Mouse (Mus musculus) testis, adult 2 months (tissue): ENCODE measurements around the gene Rock2. TPM values are rescaled to one million over a fixed set of nuclear protein-coding genes. Genes with fewer than 3 reads are reported as not detected.

Source experiments
- H3K27ac ChIP-seq: fragments of 200-500 bp; 2 replicates; pipeline ENCODE4 v1.5.1; 2012; ENCODE audit warnings: low read depth, low read length; ENCODE audit not compliant: control insufficient read depth, insufficient read depth
- H3K27me3 ChIP-seq: fragments of 200-500 bp; 2 replicates; pipeline ENCODE4 v1.6.1; 2012; ENCODE audit warnings: mild to moderate bottlenecking, low read length, moderate library complexity; ENCODE audit not compliant: control insufficient read depth, insufficient read depth
- H3K36me3 ChIP-seq: fragments of 200-500 bp; 2 replicates; pipeline ENCODE4 v1.6.1; 2012; ENCODE audit warnings: mild to moderate bottlenecking, low read length; ENCODE audit not compliant: control insufficient read depth, insufficient read depth
- H3K4me1 ChIP-seq: fragments of 200-500 bp; 2 replicates; pipeline ENCODE4 v1.6.1; 2012; ENCODE audit warnings: low read length; ENCODE audit not compliant: control insufficient read depth, insufficient read depth
- H3K4me3 ChIP-seq: fragments of 200-500 bp; 2 replicates; pipeline ENCODE4 v1.5.1; 2012; ENCODE audit warnings: low read depth, mild to moderate bottlenecking, low read length, moderate library complexity, mixed read lengths; ENCODE audit not compliant: control insufficient read depth
- CTCF ChIP-seq: fragments of 200-500 bp; IDR thresholded peaks from 2 replicates; pipeline ENCODE4 v1.5.1; 2012; ENCODE audit warnings: low read depth, mild to moderate bottlenecking, inconsistent platforms, low read length, moderate library complexity; ENCODE audit not compliant: control insufficient read depth, insufficient read depth, insufficient replicate concordance
- POLR2A ChIP-seq: fragments of 200-500 bp; IDR thresholded peaks from 2 replicates; pipeline ENCODE4 v1.6.1; 2012; ENCODE audit warnings: low read depth, mild to moderate bottlenecking, inconsistent platforms, low read length, moderate library complexity; ENCODE audit not compliant: control insufficient read depth
- polyA plus RNA-seq: library from polyadenylated mRNA; depleted of rRNA; stranded (reverse); fragments of >200 nt; gene quantifications from 2 replicates; pipeline ENCODE4 v1.2.3, GENCODE M21; 2012

Gene Rock2
- polyA plus RNA-seq, 1 experiment = 2.9 TPM

- peaks cover 4% of the 10 kb centered on the region for H3K36me3 ChIP-seq
- no peaks in the 10 kb centered on the region for H3K27me3 ChIP-seq
Observed at GRCm38 (mm10) chr12:16958851-16959250, 64.2 kb downstream of the Rock2 start.

GRCm38 (mm10) chr12:16963354-16963753 lies 68.7 kb downstream of the Rock2 start:
- TF ChIP-seq CTCF (no peak), POLR2A (no peak)

More at GRCm38 (mm10) chr12:16958851-16959250, 64.2 kb downstream of the Rock2 start:
- no peak overlapping the region for H3K4me3 ChIP-seq
- TF ChIP-seq POLR2A (no peak), CTCF (no peak)
- no peaks in the 10 kb centered on the region for H3K4me1 ChIP-seq
- no peak overlapping the region for H3K27ac ChIP-seq

GRCm38 (mm10) chr12:16966811-16967210 lies 72.1 kb downstream of the Rock2 start:
- H3K36me3 ChIP-seq = no peaks in the 10 kb centered on the region; the same call in 1 of the 2 replicates

More at GRCm38 (mm10) chr12:16963354-16963753, 68.7 kb downstream of the Rock2 start:
- Histone ChIP-seq H3K36me3 (peaks cover 3% of the 10 kb centered on the region), H3K4me3 (no peak overlapping the region), H3K27me3 (no peaks in the 10 kb centered on the region), H3K27ac (no peak overlapping the region), H3K4me1 (no peaks in the 10 kb centered on the region)

GRCm38 (mm10) chr12:16977120-16977519 lies 82.4 kb downstream of the Rock2 start:
- no peaks in the 10 kb centered on the region for H3K27me3 ChIP-seq
- TF ChIP-seq POLR2A (no peak), CTCF (no peak)
- no peak overlapping the region for H3K4me3 ChIP-seq
- H3K27ac ChIP-seq = no peak overlapping the region
- H3K4me1 ChIP-seq = no peaks in the 10 kb centered on the region
- H3K36me3 ChIP-seq = peaks cover 1% of the 10 kb centered on the region; the same call in 1 of the 2 replicates

More at GRCm38 (mm10) chr12:16966811-16967210, 72.1 kb downstream of the Rock2 start:
- TF ChIP-seq CTCF = no peak
- no peak for TF ChIP-seq POLR2A
- Histone ChIP-seq H3K27me3 (no peaks in the 10 kb centered on the region), H3K4me1 (no peaks in the 10 kb centered on the region), H3K27ac (no peak overlapping the region), H3K4me3 (no peak overlapping the region)

GRCm38 (mm10) chr12:16985778-16986177 lies 91.1 kb downstream of the Rock2 start:
- Histone ChIP-seq H3K27ac (no peak overlapping the region), H3K27me3 (no peaks in the 10 kb centered on the region), H3K36me3 (peaks cover 1% of the 10 kb centered on the region; the same call in 1 of the 2 replicates), H3K4me1 (no peaks in the 10 kb centered on the region), H3K4me3 (no peak overlapping the region)
- TF ChIP-seq CTCF = no peak
- TF ChIP-seq POLR2A = no peak

GRCm38 (mm10) chr12:16991376-16991775 lies 96.7 kb downstream of the Rock2 start:
- Histone ChIP-seq H3K27ac (no peak overlapping the region), H3K4me1 (no peaks in the 10 kb centered on the region), H3K4me3 (no peak overlapping the region), H3K27me3 (no peaks in the 10 kb centered on the region), H3K36me3 (no peaks in the 10 kb centered on the region)
- no peak for TF ChIP-seq CTCF
- TF ChIP-seq POLR2A = no peak

- Histone ChIP-seq H3K36me3 (no peaks in the 10 kb centered on the region), H3K4me1 (no peaks in the 10 kb centered on the region), H3K4me3 (no peak overlapping the region), H3K27ac (no peak overlapping the region), H3K27me3 (no peaks in the 10 kb centered on the region)
- TF ChIP-seq CTCF (no peak), POLR2A (no peak)
Observed at GRCm38 (mm10) chr12:16992355-16992754, 97.7 kb downstream of the Rock2 start.

- Histone ChIP-seq H3K27ac (no peak overlapping the region), H3K4me3 (no peak overlapping the region), H3K27me3 (no peaks in the 10 kb centered on the region), H3K4me1 (no peaks in the 10 kb centered on the region), H3K36me3 (no peaks in the 10 kb centered on the region)
- no peak for TF ChIP-seq CTCF
- no peak for TF ChIP-seq POLR2A
Observed at GRCm38 (mm10) chr12:16994291-16994690, 99.6 kb downstream of the Rock2 start.
